Mouse (Mus musculus): ENCODE measurements around the gene Ctc1. TPM values are rescaled to one million over a fixed set of nuclear protein-coding genes. Genes with fewer than 3 reads are reported as not detected.

Ctc1 gene
- polyA plus RNA-seq, 1 experiment from 2014 or later: 41.3 TPM

DNA sequence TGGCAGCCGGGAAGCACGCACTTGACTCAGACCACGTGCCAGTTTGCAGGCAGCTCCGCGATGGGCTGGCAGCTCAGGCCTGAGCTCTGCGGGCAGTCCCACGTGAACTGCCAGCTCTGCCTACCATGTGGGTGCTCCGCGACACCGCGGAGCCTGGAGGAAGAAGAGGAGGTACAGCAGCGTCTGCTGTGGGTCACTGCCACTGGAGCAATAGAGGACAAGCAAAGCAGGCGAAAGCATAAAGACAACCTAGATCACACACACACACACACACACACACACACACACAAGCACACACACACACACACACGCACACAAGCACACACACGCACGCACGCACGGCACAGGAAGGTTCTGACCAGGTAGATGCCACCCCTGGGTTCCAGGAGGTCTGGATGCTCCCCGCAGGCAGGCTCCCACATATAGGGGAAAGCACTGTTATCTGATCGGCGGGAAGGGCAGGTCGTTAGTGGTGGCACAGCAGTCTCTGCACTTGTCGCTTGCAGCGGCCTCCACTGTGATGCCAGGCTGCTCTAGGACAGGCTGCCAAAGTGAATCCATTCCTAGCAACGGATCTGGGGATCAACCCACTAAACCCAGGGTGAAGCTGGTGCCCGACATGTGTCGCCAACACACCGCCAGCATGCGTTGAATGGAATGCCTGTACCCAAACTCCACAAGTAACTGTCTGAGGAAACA is 50.6 kb downstream of the Ctc1 start:
- Histone ChIP-seq H3K36me3 (ENCODE audit: control insufficient read depth, insufficient read depth, low read length) (no peaks in the 10 kb centered on the region), H3K4me2 (peak overlapping the region; percentile 90), H3K9me3 (replicated peaks; ENCODE audit: control insufficient read depth, low read length) (no peaks in the 10 kb centered on the region), H3K27ac (ENCODE audit: low read depth, low read length) (no peak overlapping the region), H3K4me1 (ENCODE audit: control insufficient read depth, insufficient read depth, low read length) (peaks cover 35% of the 10 kb centered on the region), H3K4me3 (ENCODE audit: low read depth, low read length) (peak overlapping the region; percentile 43), H3K9ac (ENCODE audit: low read depth, low read length) (peak overlapping the region; percentile 62), H3K27me3 (ENCODE audit: control insufficient read depth, insufficient read depth, low read length) (no peaks in the 10 kb centered on the region)
- WGBS (ENCODE audit: insufficient replicate concordance): 2% methylated on average over 29 of the region's 29 CpGs
- no peak for ATAC-seq (replicated peaks; ENCODE audit: insufficient number of reproducible peaks, low FRiP score, low TSS enrichment)

GRCm38 (mm10) chr11:69066956-69067355 is 51.2 kb downstream of the Ctc1 start:
- Histone ChIP-seq H3K27ac (ENCODE audit: low read depth, low read length) (peak overlapping the region; percentile 78), H3K4me1 (ENCODE audit: control insufficient read depth, insufficient read depth, low read length) (peaks cover 32% of the 10 kb centered on the region), H3K4me2 (peak overlapping the region; percentile 90), H3K36me3 (ENCODE audit: control insufficient read depth, insufficient read depth, low read length) (no peaks in the 10 kb centered on the region), H3K9me3 (replicated peaks; ENCODE audit: control insufficient read depth, low read length) (no peaks in the 10 kb centered on the region), H3K9ac (ENCODE audit: low read depth, low read length) (peak overlapping the region; percentile 23; the same call in 1 of the 2 replicates), H3K4me3 (ENCODE audit: low read depth, low read length) (peak overlapping the region; percentile 43), H3K27me3 (ENCODE audit: control insufficient read depth, insufficient read depth, low read length) (no peaks in the 10 kb centered on the region)
- WGBS (ENCODE audit: insufficient replicate concordance): 6% methylated on average over 8 of the region's 8 CpGs
- no peak for ATAC-seq (replicated peaks; ENCODE audit: insufficient number of reproducible peaks, low FRiP score, low TSS enrichment)

DNA sequence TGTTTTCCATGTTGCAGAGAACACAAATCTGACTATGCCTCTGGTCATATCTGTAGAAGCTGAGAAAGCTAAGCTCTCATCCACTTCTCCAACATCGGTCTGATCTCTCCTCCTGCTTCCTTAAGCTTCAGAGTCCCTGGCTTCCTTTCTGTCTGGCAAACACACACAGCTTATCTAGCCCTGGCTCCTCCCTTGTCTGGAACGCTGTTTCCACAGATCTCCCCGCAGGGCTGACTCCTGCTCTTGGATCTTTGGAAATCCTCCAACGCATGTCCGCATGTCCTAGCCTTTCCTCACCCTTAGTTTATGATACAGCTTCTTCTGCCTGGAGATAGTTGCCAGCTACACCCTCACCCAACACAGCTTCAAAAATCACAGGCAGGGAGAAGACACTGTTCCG is 51.9 kb downstream of the Ctc1 start:
- H3K4me2 ChIP-seq: peak overlapping the region; percentile 90
- H3K27ac ChIP-seq (ENCODE audit: low read depth, low read length): peak overlapping the region; percentile 78
- no peak overlapping the region for H3K4me3 ChIP-seq (ENCODE audit: low read depth, low read length)
- no peaks in the 10 kb centered on the region for H3K9me3 ChIP-seq (replicated peaks; ENCODE audit: control insufficient read depth, low read length)
- 16% methylated on average over 6 of the region's 6 CpGs for WGBS (ENCODE audit: insufficient replicate concordance)
- peaks cover 37% of the 10 kb centered on the region for H3K4me1 ChIP-seq (ENCODE audit: control insufficient read depth, insufficient read depth, low read length)
- no peak overlapping the region for H3K9ac ChIP-seq (ENCODE audit: low read depth, low read length)
- ATAC-seq (replicated peaks; ENCODE audit: insufficient number of reproducible peaks, low FRiP score, low TSS enrichment): no peak
- H3K27me3 ChIP-seq (ENCODE audit: control insufficient read depth, insufficient read depth, low read length): no peaks in the 10 kb centered on the region
- H3K36me3 ChIP-seq (ENCODE audit: control insufficient read depth, insufficient read depth, low read length): no peaks in the 10 kb centered on the region

DNA sequence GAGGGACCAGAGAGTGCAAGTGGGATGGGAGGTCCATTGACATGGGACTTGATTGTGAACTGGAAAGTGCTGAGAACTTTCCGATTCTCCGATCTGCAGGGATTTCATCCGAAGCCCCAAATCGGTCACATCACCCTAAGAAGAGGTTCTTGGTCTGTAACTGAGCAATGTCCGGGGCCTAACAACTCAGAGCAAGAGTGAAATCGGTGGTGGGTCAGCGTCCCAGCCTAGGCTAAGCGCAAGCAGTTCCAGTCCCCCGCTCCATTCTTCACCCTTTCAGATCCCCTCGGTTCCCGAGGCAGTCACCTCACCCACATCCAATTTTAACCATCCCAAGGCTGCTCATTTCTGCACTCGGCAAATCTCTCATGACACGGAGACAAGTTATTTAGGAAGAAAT is 54.4 kb downstream of the Ctc1 start:
- no peak for ATAC-seq (replicated peaks; ENCODE audit: insufficient number of reproducible peaks, low FRiP score, low TSS enrichment)
- Histone ChIP-seq H3K27ac (ENCODE audit: low read depth, low read length) (peak overlapping the region; percentile 89), H3K36me3 (ENCODE audit: control insufficient read depth, insufficient read depth, low read length) (no peaks in the 10 kb centered on the region), H3K4me1 (ENCODE audit: control insufficient read depth, insufficient read depth, low read length) (peaks cover 40% of the 10 kb centered on the region), H3K4me3 (ENCODE audit: low read depth, low read length) (peak overlapping the region; percentile 70), H3K4me2 (peak overlapping the region; percentile 61), H3K27me3 (ENCODE audit: control insufficient read depth, insufficient read depth, low read length) (no peaks in the 10 kb centered on the region), H3K9ac (ENCODE audit: low read depth, low read length) (peak overlapping the region; percentile 95), H3K9me3 (replicated peaks; ENCODE audit: control insufficient read depth, low read length) (no peaks in the 10 kb centered on the region)
- under 1% methylated on average over 13 of the region's 13 CpGs for WGBS (ENCODE audit: insufficient replicate concordance)

DNA sequence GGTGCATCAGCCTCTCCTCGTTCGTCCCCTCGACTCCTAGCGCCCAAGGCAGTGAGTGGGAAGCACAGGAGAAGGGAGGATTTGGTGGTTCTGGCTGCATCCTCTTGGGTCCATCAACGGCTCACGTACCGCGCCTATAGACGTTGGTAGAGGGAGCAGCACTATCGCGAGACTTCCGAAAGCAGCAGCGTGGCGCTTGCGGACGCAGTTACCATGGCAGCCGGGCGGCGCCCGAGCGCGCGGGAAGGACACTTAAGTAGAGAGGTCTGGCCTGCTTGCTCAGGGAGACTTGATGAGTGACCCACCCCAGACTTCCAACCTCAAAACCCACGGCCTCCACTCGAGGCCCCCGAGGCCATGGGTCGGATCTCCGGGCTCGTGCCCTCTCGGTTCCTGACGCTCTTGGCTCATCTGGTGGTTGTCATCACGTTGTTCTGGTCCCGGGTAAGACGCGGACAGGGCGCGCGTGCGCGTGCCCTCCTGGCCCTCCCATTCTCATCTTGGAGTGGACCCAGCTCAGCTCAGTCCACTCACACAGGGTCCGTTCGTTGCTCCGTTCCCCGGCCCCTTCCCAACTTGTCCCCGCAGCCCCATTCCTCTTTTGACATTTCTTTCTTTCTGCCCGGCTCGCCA is 55.0 kb downstream of the Ctc1 start, which contains the start of gene Tmem107:
Tmem107 (plus strand) TSS at position 217 of the 633 bp plus-strand sequence.
- H3K27me3 ChIP-seq (ENCODE audit: control insufficient read depth, insufficient read depth, low read length): no peaks in the 10 kb centered on the region
- under 1% methylated on average over 47 of the region's 47 CpGs for WGBS (ENCODE audit: insufficient replicate concordance)
- peak within 1 kb of the TSS; percentile 61 for H3K4me2 ChIP-seq
- no peaks in the 10 kb centered on the region for H3K9me3 ChIP-seq (replicated peaks; ENCODE audit: control insufficient read depth, low read length)
- peak; percentile 78 for ATAC-seq (replicated peaks; ENCODE audit: insufficient number of reproducible peaks, low FRiP score, low TSS enrichment)
- H3K4me1 ChIP-seq (ENCODE audit: control insufficient read depth, insufficient read depth, low read length): peaks cover 40% of the 10 kb centered on the region
- H3K36me3 ChIP-seq (ENCODE audit: control insufficient read depth, insufficient read depth, low read length): no peaks in the 10 kb centered on the region
- H3K27ac ChIP-seq (ENCODE audit: low read depth, low read length): peak within 1 kb of the TSS; percentile 89
- peak within 1 kb of the TSS; percentile 95 for H3K9ac ChIP-seq (ENCODE audit: low read depth, low read length)
- H3K4me3 ChIP-seq (ENCODE audit: low read depth, low read length): peak within 1 kb of the TSS; percentile 70

DNA sequence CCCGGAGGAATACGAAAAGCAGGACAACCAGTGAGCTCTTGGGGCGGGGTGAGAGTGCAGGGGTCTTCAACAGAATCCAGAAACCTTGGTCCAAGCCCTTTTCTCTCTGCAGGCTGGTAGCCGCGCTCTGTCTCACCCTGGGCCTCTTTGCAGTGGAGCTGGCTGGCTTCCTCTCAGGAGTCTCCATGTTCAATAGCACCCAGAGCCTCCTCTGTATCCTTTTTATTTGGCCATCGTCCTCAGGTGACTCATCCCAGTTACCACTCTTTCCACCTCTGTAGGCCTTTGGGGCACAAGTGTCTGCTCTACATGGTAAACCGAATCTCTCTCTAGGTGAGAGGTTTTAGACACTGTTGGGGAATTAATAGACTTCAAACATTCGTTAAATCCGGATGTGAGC is 55.6 kb downstream of the Ctc1 start:
- no peak for ATAC-seq (replicated peaks; ENCODE audit: insufficient number of reproducible peaks, low FRiP score, low TSS enrichment)
- WGBS (ENCODE audit: insufficient replicate concordance): 27% methylated on average over 9 of the region's 9 CpGs

DNA sequence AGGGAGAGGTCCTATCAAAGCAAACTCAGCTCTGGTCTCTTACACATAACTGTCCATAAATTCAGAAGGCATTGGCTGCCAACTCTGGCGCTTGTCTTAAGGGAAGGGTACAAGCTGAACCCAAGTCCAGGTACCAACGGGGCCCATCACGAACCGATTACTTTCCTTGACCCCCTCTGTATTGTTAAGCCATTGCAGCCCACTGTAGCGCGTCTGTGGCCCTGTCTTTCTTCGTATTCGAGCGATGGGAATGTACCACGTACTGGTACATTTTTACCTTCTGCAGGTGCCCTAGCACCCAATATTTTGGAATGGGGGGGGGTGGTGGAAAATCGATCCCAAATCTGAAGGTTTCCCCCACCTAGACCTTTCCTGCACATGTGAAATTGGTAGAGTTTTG is 56.5 kb downstream of the Ctc1 start:
- ATAC-seq (replicated peaks; ENCODE audit: insufficient number of reproducible peaks, low FRiP score, low TSS enrichment): no peak
- peaks cover 27% of the 10 kb centered on the region for H3K4me1 ChIP-seq (ENCODE audit: control insufficient read depth, insufficient read depth, low read length)
- H3K9me3 ChIP-seq (replicated peaks; ENCODE audit: control insufficient read depth, low read length): no peaks in the 10 kb centered on the region
- no peaks in the 10 kb centered on the region for H3K27me3 ChIP-seq (ENCODE audit: control insufficient read depth, insufficient read depth, low read length)
- H3K36me3 ChIP-seq (ENCODE audit: control insufficient read depth, insufficient read depth, low read length): no peaks in the 10 kb centered on the region
- peak overlapping the region; percentile 91; the same call in 1 of the 2 replicates for H3K27ac ChIP-seq (ENCODE audit: low read depth, low read length)
- peak overlapping the region; percentile 88; the same call in 1 of the 2 replicates for H3K9ac ChIP-seq (ENCODE audit: low read depth, low read length)
- peak overlapping the region; percentile 62 for H3K4me2 ChIP-seq
- H3K4me3 ChIP-seq (ENCODE audit: low read depth, low read length): peak overlapping the region; percentile 29; the same call in 1 of the 2 replicates
- WGBS (ENCODE audit: insufficient replicate concordance): 81% methylated on average over 11 of the region's 11 CpGs

More for the DNA sequence above, 55.6 kb downstream of the Ctc1 start:
- Histone ChIP-seq H3K4me2 (peak overlapping the region; percentile 61), H3K9me3 (replicated peaks; ENCODE audit: control insufficient read depth, low read length) (no peaks in the 10 kb centered on the region), H3K36me3 (ENCODE audit: control insufficient read depth, insufficient read depth, low read length) (no peaks in the 10 kb centered on the region), H3K27ac (ENCODE audit: low read depth, low read length) (peak overlapping the region; percentile 89), H3K4me3 (ENCODE audit: low read depth, low read length) (peak overlapping the region; percentile 70), H3K4me1 (ENCODE audit: control insufficient read depth, insufficient read depth, low read length) (peaks cover 36% of the 10 kb centered on the region), H3K27me3 (ENCODE audit: control insufficient read depth, insufficient read depth, low read length) (no peaks in the 10 kb centered on the region), H3K9ac (ENCODE audit: low read depth, low read length) (peak overlapping the region; percentile 95)

DNA sequence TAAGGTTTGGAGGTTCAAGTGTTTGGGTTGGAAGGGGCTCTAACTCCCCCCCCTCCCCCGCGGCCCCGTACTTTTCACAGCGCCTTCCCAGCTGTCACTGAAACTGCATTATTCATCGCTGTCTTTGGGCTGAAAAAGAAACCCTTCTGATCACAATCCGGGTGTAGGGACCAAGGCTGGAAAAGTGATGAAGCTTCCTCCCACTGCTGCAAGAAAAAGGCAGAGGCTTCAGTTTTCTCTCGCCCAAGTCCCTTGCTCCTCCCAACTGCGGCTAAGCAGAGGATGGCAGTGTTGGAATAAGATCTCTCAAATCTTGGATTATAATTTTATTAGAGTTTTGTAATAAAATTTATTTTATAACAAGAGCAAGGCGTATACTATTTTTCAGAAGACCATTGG is 57.0 kb downstream of the Ctc1 start:
- peaks cover 23% of the 10 kb centered on the region for H3K4me1 ChIP-seq (ENCODE audit: control insufficient read depth, insufficient read depth, low read length)
- peak overlapping the region; percentile 88 for H3K9ac ChIP-seq (ENCODE audit: low read depth, low read length)
- H3K4me3 ChIP-seq (ENCODE audit: low read depth, low read length): peak overlapping the region; percentile 29
- H3K9me3 ChIP-seq (replicated peaks; ENCODE audit: control insufficient read depth, low read length): no peaks in the 10 kb centered on the region
- no peak for ATAC-seq (replicated peaks; ENCODE audit: insufficient number of reproducible peaks, low FRiP score, low TSS enrichment)
- H3K27ac ChIP-seq (ENCODE audit: low read depth, low read length): peak overlapping the region; percentile 91
- H3K27me3 ChIP-seq (ENCODE audit: control insufficient read depth, insufficient read depth, low read length): no peaks in the 10 kb centered on the region
- 10% methylated on average over 9 of the region's 9 CpGs for WGBS (ENCODE audit: insufficient replicate concordance)
- no peaks in the 10 kb centered on the region for H3K36me3 ChIP-seq (ENCODE audit: control insufficient read depth, insufficient read depth, low read length)
- H3K4me2 ChIP-seq: peak overlapping the region; percentile 62

Measured in heart, embryonic 11.5 days (tissue).